Mouse (Mus musculus): Measurements from ENCODE around the gene 9130019O22Rik. TPM values are rescaled to one million over a fixed set of nuclear protein-coding genes. Genes with fewer than 3 reads are reported as not detected.

Gene 9130019O22Rik
- 4.5 and 5.0 TPM in 2 replicates for total RNA-seq (2014; fragmentation: Nextera tagmentation)
- total RNA-seq (2017) = 10.2 and 11.2 TPM in 2 replicates
- 1.2 TPM in 2 replicates for polyA plus RNA-seq (2012)

- ATAC-seq (ENCODE audit: extremely low read depth, insufficient number of reproducible peaks, low FRiP score, poor library complexity, severe bottlenecking) = peak; percentile 81
- H3K36me3 ChIP-seq (replicated peaks) = peaks cover 39% of the 10 kb centered on the region
- TF ChIP-seq POLR2AphosphoS5 (IDR thresholded peaks at IDR 0.05; ENCODE audit: insufficient replicate concordance, low read depth, low read length) (no peak), GATA2 (IDR thresholded peaks at IDR 0.05; ENCODE audit: borderline replicate concordance, low read depth, low read length) (no peak), CTCF (IDR thresholded peaks at IDR 0.05; ENCODE audit: low read depth, low read length) (no peak), GATA1 (IDR thresholded peaks at IDR 0.05; ENCODE audit: borderline replicate concordance, low read length) (no peak)
- peak within 1 kb of the TSS; percentile 79 for H3K4me3 ChIP-seq (ENCODE audit: low read depth, low read length)
- peaks cover 29% of the 10 kb centered on the region for H3K4me1 ChIP-seq (ENCODE audit: insufficient read depth, low read depth, low read length)
- H3K27me3 ChIP-seq (ENCODE audit: insufficient read depth, low read length) = no peaks in the 10 kb centered on the region
- DNase-seq (ENCODE audit: low spot score) = peak; percentile 89
- peaks cover 22% of the 10 kb centered on the region for H3K9me3 ChIP-seq (replicated peaks)
Measured at GRCm38 (mm10) chr7:127386641-127387392, at the start of gene 9130019O22Rik. TSS of gene 9130019O22Rik (minus strand) at chr7:127387166.

DNA sequence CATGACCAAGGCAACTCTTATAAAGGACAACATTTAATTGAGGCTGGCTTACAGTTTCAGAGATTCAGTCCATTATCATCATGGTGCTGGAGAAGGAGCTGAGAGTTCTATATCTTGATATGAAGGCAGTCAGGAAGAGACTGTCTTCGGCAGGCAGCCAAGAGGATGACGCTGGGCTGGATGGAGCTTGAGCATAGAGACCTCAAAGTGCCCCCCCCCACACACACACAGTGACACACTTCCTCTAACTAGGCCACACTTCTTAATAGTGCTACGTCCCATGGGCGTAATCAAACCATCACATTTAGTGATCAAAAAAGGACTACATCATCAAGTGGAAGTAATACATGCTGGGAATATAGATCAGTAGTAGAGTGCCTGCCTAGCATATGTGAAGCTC lies 48.2 kb upstream of the 9130019O22Rik start:
- DNase-seq (ENCODE audit: low spot score) = no peak
- Histone ChIP-seq H3K9me3 (replicated peaks) (peaks cover 16% of the 10 kb centered on the region), H3K27me3 (ENCODE audit: insufficient read depth, low read length) (peaks cover 19% of the 10 kb centered on the region), H3K4me3 (ENCODE audit: low read depth, low read length) (no peak overlapping the region), H3K4me1 (ENCODE audit: insufficient read depth, low read depth, low read length) (no peaks in the 10 kb centered on the region), H3K36me3 (replicated peaks) (no peaks in the 10 kb centered on the region)
- TF ChIP-seq TAL1 (conservative IDR thresholded peaks at IDR 0.05; ENCODE audit: low read depth, low read length) (no peak), GATA1 (IDR thresholded peaks at IDR 0.05; ENCODE audit: borderline replicate concordance, low read length) (no peak), POLR2AphosphoS5 (IDR thresholded peaks at IDR 0.05; ENCODE audit: insufficient replicate concordance, low read depth, low read length) (no peak), CTCF (IDR thresholded peaks at IDR 0.05; ENCODE audit: low read depth, low read length) (no peak), GATA2 (IDR thresholded peaks at IDR 0.05; ENCODE audit: borderline replicate concordance, low read depth, low read length) (no peak)
- no peak for ATAC-seq (ENCODE audit: extremely low read depth, insufficient number of reproducible peaks, low FRiP score, poor library complexity, severe bottlenecking)

DNA sequence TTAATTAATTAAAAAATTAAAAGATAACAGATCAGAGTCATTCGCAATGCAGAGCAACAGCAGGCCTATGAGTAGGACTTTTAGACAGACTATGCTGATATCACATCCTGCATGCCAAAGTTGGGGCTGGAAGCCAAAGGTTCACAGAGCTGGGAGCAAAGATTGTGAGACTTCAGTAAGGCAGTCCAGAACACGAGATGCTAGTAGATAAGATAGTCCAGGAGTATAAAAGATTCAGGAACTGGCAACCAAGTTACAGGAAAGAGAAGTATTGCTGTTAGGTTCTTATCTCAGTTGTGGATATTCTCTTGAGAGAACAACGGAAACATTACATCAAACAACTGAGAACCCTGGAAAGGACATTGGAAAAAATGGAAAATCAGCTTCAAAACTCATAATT lies 39.4 kb upstream of the 9130019O22Rik start:
- ATAC-seq (ENCODE audit: extremely low read depth, insufficient number of reproducible peaks, low FRiP score, poor library complexity, severe bottlenecking) (no peak; the same call in 1 of the 2 replicates), DNase-seq (ENCODE audit: low spot score) (no peak)
- TF ChIP-seq GATA1 (IDR thresholded peaks at IDR 0.05; ENCODE audit: borderline replicate concordance, low read length) = no peak
- no peak for TF ChIP-seq TAL1 (conservative IDR thresholded peaks at IDR 0.05; ENCODE audit: low read depth, low read length)
- TF ChIP-seq CTCF (IDR thresholded peaks at IDR 0.05; ENCODE audit: low read depth, low read length) = no peak
- no peak for TF ChIP-seq GATA2 (IDR thresholded peaks at IDR 0.05; ENCODE audit: borderline replicate concordance, low read depth, low read length)
- TF ChIP-seq POLR2AphosphoS5 (IDR thresholded peaks at IDR 0.05; ENCODE audit: insufficient replicate concordance, low read depth, low read length) = no peak
- H3K4me1 ChIP-seq (ENCODE audit: insufficient read depth, low read depth, low read length) = peaks cover 21% of the 10 kb centered on the region
- no peaks in the 10 kb centered on the region for H3K36me3 ChIP-seq (replicated peaks)
- H3K9me3 ChIP-seq (replicated peaks) = peaks cover 4% of the 10 kb centered on the region; the same call in 1 of the 2 replicates
- no peak overlapping the region for H3K4me3 ChIP-seq (ENCODE audit: low read depth, low read length)
- peaks cover 18% of the 10 kb centered on the region for H3K27me3 ChIP-seq (ENCODE audit: insufficient read depth, low read length)

GRCm38 (mm10) chr7:127425911-127426310 lies 38.9 kb upstream of the 9130019O22Rik start:
- no peaks in the 10 kb centered on the region for H3K36me3 ChIP-seq (replicated peaks)
- peaks cover 17% of the 10 kb centered on the region for H3K27me3 ChIP-seq (ENCODE audit: insufficient read depth, low read length)
- peaks cover 26% of the 10 kb centered on the region for H3K4me1 ChIP-seq (ENCODE audit: insufficient read depth, low read depth, low read length)
- TF ChIP-seq TAL1 (conservative IDR thresholded peaks at IDR 0.05; ENCODE audit: low read depth, low read length) (no peak), GATA2 (IDR thresholded peaks at IDR 0.05; ENCODE audit: borderline replicate concordance, low read depth, low read length) (no peak), CTCF (IDR thresholded peaks at IDR 0.05; ENCODE audit: low read depth, low read length) (no peak), GATA1 (IDR thresholded peaks at IDR 0.05; ENCODE audit: borderline replicate concordance, low read length) (no peak), POLR2AphosphoS5 (IDR thresholded peaks at IDR 0.05; ENCODE audit: insufficient replicate concordance, low read depth, low read length) (no peak)
- no peak overlapping the region for H3K4me3 ChIP-seq (ENCODE audit: low read depth, low read length)
- no peak for ATAC-seq (ENCODE audit: extremely low read depth, insufficient number of reproducible peaks, low FRiP score, poor library complexity, severe bottlenecking)
- no peak for DNase-seq (ENCODE audit: low spot score)
- H3K9me3 ChIP-seq (replicated peaks) = peaks cover 4% of the 10 kb centered on the region; the same call in 1 of the 2 replicates

DNA sequence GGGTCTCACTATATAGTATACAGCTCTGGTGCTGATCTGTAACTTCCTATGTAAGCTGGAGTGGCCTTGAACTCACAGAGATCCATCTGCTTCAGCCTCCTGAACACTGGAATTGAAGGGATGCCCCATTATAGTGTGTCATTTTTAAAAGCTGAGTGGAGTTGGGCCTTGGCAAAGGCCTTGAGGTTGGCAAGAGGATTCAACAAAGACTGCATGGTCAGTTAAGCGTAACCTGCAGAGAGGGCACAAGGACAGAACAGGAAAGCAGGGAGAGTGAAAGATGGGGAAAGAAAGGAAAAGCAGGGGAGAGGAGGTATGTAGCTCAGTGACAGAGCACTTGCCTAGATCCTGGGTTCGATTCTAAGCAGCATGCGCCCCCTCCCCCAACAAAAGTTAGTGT lies 38.3 kb upstream of the 9130019O22Rik start:
- H3K27me3 ChIP-seq (ENCODE audit: insufficient read depth, low read length) = peaks cover 12% of the 10 kb centered on the region
- no peak for ATAC-seq (ENCODE audit: extremely low read depth, insufficient number of reproducible peaks, low FRiP score, poor library complexity, severe bottlenecking)
- no peak overlapping the region for H3K4me3 ChIP-seq (ENCODE audit: low read depth, low read length)
- peaks cover 3% of the 10 kb centered on the region for H3K36me3 ChIP-seq (replicated peaks)
- peaks cover 4% of the 10 kb centered on the region; the same call in 1 of the 2 replicates for H3K9me3 ChIP-seq (replicated peaks)
- TF ChIP-seq GATA2 (IDR thresholded peaks at IDR 0.05; ENCODE audit: borderline replicate concordance, low read depth, low read length) = no peak
- no peak for TF ChIP-seq GATA1 (IDR thresholded peaks at IDR 0.05; ENCODE audit: borderline replicate concordance, low read length)
- no peak for TF ChIP-seq POLR2AphosphoS5 (IDR thresholded peaks at IDR 0.05; ENCODE audit: insufficient replicate concordance, low read depth, low read length)
- TF ChIP-seq CTCF (IDR thresholded peaks at IDR 0.05; ENCODE audit: low read depth, low read length) = no peak
- TF ChIP-seq TAL1 (conservative IDR thresholded peaks at IDR 0.05; ENCODE audit: low read depth, low read length) = no peak
- H3K4me1 ChIP-seq (ENCODE audit: insufficient read depth, low read depth, low read length) = peaks cover 30% of the 10 kb centered on the region
- no peak for DNase-seq (ENCODE audit: low spot score)

GRCm38 (mm10) chr7:127422247-127422646 lies 35.3 kb upstream of the 9130019O22Rik start:
- H3K4me3 ChIP-seq (ENCODE audit: low read depth, low read length) = peak overlapping the region; percentile 86
- H3K9me3 ChIP-seq (replicated peaks) = peaks cover 4% of the 10 kb centered on the region; the same call in 1 of the 2 replicates
- DNase-seq (ENCODE audit: low spot score) = no peak
- H3K4me1 ChIP-seq (ENCODE audit: insufficient read depth, low read depth, low read length) = peaks cover 39% of the 10 kb centered on the region
- H3K36me3 ChIP-seq (replicated peaks) = peaks cover 31% of the 10 kb centered on the region
- peaks cover 9% of the 10 kb centered on the region for H3K27me3 ChIP-seq (ENCODE audit: insufficient read depth, low read length)
- no peak for TF ChIP-seq TAL1 (conservative IDR thresholded peaks at IDR 0.05; ENCODE audit: low read depth, low read length)
- TF ChIP-seq GATA2 (IDR thresholded peaks at IDR 0.05; ENCODE audit: borderline replicate concordance, low read depth, low read length) = no peak
- TF ChIP-seq CTCF (IDR thresholded peaks at IDR 0.05; ENCODE audit: low read depth, low read length) = no peak
- TF ChIP-seq GATA1 (IDR thresholded peaks at IDR 0.05; ENCODE audit: borderline replicate concordance, low read length) = no peak
- no peak for TF ChIP-seq POLR2AphosphoS5 (IDR thresholded peaks at IDR 0.05; ENCODE audit: insufficient replicate concordance, low read depth, low read length)
- no peak for ATAC-seq (ENCODE audit: extremely low read depth, insufficient number of reproducible peaks, low FRiP score, poor library complexity, severe bottlenecking)

Data from G1E (cell line).